Mouse (Mus musculus) limb, embryonic 13.5 days (tissue): ENCODE data around the gene Exoc1. TPM values are rescaled to one million over a fixed set of nuclear protein-coding genes. Genes with fewer than 3 reads are reported as not detected.

Experiments
- ATAC-seq: fragments of 200-750 bp; cut with Nextera tagmentation; 2 replicates; pipeline ENCODE4 v1.8.0; 2017; ENCODE audit warnings: low read depth, moderate number of reproducible peaks, moderate TSS enrichment; ENCODE audit not compliant: low FRiP score
- H3K27ac ChIP-seq: fragments of 300-500 bp; sonication (generic); 2 replicates; pipeline ENCODE4 v1.5.1; 2015; ENCODE audit warnings: inconsistent platforms, mild to moderate bottlenecking, moderate library complexity
- H3K27me3 ChIP-seq: fragments of 300-500 bp; sonication (generic); 2 replicates; pipeline ENCODE4 v1.6.1; 2015; ENCODE audit warnings: mild to moderate bottlenecking, inconsistent platforms
- H3K36me3 ChIP-seq: fragments of 300-500 bp; sonication (generic); 2 replicates; pipeline ENCODE4 v1.6.1; 2015; ENCODE audit warnings: inconsistent platforms, mild to moderate bottlenecking, moderate library complexity
- H3K4me1 ChIP-seq: fragments of 300-500 bp; sonication (generic); 2 replicates; pipeline ENCODE4 v1.6.1; 2015; ENCODE audit warnings: inconsistent platforms
- H3K4me2 ChIP-seq: fragments of 300-500 bp; sonication (generic); replicated peaks from 2 replicates; pipeline ENCODE4 v1.6.1; 2015; ENCODE audit warnings: inconsistent platforms, mild to moderate bottlenecking, moderate library complexity
- H3K4me3 ChIP-seq: fragments of 300-500 bp; sonication (generic); 2 replicates; pipeline ENCODE4 v1.5.1; 2015; ENCODE audit warnings: moderate library complexity, mild to moderate bottlenecking, inconsistent platforms
- H3K9ac ChIP-seq: fragments of 300-500 bp; sonication (generic); 2 replicates; pipeline ENCODE4 v1.6.1; 2015; ENCODE audit warnings: mild to moderate bottlenecking, inconsistent platforms
- H3K9me3 ChIP-seq: fragments of 300-500 bp; sonication (generic); 2 replicates; pipeline ENCODE4 v1.6.1; 2016; ENCODE audit warnings: inconsistent platforms
- WGBS: fragments of 180-500 bp; shearing (Covaris S2); methylation state at CpG from one replicate; pipeline ENCODE4 v1.1.7; 2015; 5-methylcytosine and 5-hydroxymethylcytosine counted together
- polyA plus RNA-seq: library from polyadenylated mRNA; unstranded; fragments of >200 nt; fragmentation: Nextera tagmentation; extraction: Ambion mirVana; gene quantifications from 2 replicates; pipeline ENCODE4 v1.2.1, GENCODE M21; 2015

Gene Exoc1
- polyA plus RNA-seq, 1 experiment from 2014 or later: 36.4 TPM

DNA sequence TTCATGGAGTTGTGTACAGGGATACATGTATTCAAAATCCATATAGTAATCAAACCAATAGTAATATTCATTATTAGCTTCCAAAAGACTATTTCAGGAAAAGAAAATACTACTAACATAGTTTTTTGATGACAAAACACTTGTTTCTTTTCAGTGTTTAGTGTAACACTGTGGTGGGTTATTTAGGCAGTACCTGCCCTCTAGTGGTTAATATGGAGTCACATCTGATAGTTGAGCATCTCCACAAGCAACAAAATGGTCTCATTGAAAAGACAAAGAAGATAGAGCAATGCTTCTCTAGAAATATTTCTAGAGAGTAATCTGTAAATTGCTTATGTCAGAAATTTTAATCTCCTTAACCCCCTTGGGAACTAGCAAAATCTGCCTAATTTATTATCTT is 11.7 kb downstream of the Exoc1 start:
- Histone ChIP-seq H3K4me3 (no peak overlapping the region), H3K36me3 (peaks cover 66% of the 10 kb centered on the region), H3K27me3 (no peaks in the 10 kb centered on the region)

DNA sequence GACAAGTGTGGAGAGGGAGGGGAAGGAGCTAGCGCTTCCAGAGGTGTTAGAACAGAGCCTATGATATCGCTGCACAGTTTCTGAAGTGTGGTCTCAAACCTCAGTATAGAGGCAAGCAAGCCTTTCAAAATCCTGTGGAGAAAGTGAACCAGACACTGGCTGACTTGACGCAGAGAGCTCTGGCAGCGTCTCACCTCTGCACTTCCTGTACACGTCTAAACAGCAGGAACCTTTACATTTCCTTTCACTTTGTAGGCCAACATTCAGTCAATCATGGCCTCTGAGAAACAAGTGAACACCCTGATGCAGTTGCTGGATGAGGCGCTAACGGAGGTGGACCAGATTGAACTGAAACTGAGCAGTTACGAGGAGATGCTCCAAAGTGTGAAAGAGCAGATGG is 14.1 kb downstream of the Exoc1 start:
- Histone ChIP-seq H3K4me2 (no peak overlapping the region), H3K27ac (no peak overlapping the region), H3K4me1 (no peaks in the 10 kb centered on the region), H3K27me3 (no peaks in the 10 kb centered on the region), H3K9ac (no peak overlapping the region), H3K9me3 (no peaks in the 10 kb centered on the region), H3K36me3 (peaks cover 50% of the 10 kb centered on the region), H3K4me3 (no peak overlapping the region)
- no peak for ATAC-seq
- WGBS: 94% methylated on average over 8 of the region's 8 CpGs

More for the DNA sequence above, 11.7 kb downstream of the Exoc1 start:
- Histone ChIP-seq H3K4me2 (no peak overlapping the region), H3K27ac (no peak overlapping the region), H3K9me3 (no peaks in the 10 kb centered on the region), H3K4me1 (no peaks in the 10 kb centered on the region), H3K9ac (no peak overlapping the region)
- ATAC-seq: no peak

DNA sequence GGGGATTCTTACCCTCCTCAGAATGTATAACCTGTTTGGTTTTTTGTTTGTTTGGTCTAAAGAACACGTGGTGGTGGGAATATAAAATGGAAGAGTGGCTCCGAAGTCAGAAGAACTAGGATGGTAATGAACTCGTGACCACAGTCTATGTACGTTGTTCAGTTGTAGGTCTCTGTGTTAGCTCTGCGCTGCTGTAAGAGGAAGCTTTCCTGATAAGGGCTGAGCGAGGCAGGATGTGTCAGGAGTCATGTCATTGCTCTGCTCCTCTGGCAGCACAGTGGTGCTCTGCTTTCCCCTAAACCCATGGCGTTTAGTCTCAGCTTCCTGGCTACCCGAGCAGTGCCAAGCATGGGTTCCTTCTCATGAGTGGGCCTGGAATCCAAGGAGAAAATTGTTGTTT is 21.3 kb downstream of the Exoc1 start:
- no peak overlapping the region for H3K4me3 ChIP-seq
- H3K4me2 ChIP-seq: no peak overlapping the region
- H3K27ac ChIP-seq: no peak overlapping the region
- ATAC-seq: no peak
- H3K9me3 ChIP-seq: no peaks in the 10 kb centered on the region
- no peak overlapping the region for H3K9ac ChIP-seq
- H3K36me3 ChIP-seq: peaks cover 27% of the 10 kb centered on the region
- H3K4me1 ChIP-seq: no peaks in the 10 kb centered on the region
- 93% methylated on average over 8 of the region's 8 CpGs for WGBS
- H3K27me3 ChIP-seq: no peaks in the 10 kb centered on the region

DNA sequence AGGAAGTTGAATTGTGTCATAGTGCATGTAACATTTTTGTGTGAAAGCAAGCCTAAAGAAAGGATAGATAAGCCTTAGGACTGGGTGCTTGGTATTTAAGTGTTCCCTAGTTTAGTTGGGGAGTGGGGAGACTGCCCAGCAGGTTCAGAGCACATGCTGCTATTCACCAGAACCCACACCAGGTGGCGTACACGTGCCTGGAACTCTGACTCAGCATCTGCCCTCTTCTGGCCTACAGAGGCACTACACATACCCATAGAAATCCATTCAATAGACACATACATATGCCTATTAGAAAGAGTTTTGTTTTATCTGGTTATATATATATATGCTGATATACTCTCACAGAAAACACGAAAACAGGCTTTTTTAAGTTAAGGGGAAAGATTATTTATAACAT is 36.2 kb downstream of the Exoc1 start:
- H3K9ac ChIP-seq: no peak overlapping the region
- no peaks in the 10 kb centered on the region for H3K4me1 ChIP-seq
- WGBS: 38% methylated on average over 3 of the region's 3 CpGs
- no peak for ATAC-seq
- H3K27me3 ChIP-seq: no peaks in the 10 kb centered on the region
- H3K27ac ChIP-seq: no peak overlapping the region
- no peak overlapping the region for H3K4me2 ChIP-seq
- H3K9me3 ChIP-seq: no peaks in the 10 kb centered on the region
- H3K4me3 ChIP-seq: no peak overlapping the region
- peaks cover 73% of the 10 kb centered on the region for H3K36me3 ChIP-seq

DNA sequence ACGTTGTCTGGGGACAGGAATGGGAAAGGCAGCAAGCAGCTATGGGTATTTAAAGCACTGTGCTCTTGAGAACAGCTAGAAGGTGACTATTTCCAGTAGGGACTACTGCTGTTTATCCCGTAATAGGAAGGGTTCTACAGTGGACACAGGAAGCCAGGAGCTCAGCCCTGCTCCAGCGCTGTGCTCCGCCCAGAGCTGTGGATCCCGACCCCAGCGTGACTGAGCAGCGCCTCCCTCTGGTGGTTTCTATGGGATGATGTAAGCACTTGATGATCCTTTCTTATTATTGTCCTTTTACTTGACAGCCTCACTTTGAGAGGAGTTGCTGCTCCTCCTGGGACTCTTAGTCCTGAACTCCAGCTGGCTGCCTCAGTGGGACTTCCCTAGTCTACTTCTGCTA is 45.1 kb downstream of the Exoc1 start:
- Histone ChIP-seq H3K27me3 (no peaks in the 10 kb centered on the region), H3K4me2 (no peak overlapping the region), H3K4me3 (no peak overlapping the region), H3K4me1 (no peaks in the 10 kb centered on the region), H3K27ac (no peak overlapping the region), H3K36me3 (peaks cover 24% of the 10 kb centered on the region), H3K9me3 (no peaks in the 10 kb centered on the region), H3K9ac (no peak overlapping the region)
- 79% methylated on average over 7 of the region's 7 CpGs for WGBS
- ATAC-seq: no peak

DNA sequence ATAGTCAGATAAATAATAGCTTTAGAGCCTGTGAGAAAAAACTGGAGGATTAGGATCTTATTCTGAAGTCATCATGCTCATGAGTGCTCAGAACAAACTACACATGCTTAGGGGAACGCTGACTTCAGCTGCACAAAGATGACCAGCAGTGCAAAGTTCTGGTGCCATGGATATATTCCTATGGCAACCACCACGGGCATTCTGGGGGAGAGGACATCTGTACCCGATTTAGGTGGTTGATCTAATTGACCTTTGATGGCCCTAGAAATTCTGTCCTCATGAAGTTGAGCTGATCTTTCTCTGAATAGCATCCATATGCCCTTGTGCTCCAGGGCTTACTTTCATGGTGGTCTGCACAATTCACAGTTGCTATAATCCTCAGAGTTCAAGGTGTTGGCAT is 47.9 kb downstream of the Exoc1 start:
- Histone ChIP-seq H3K9ac (no peak overlapping the region), H3K4me2 (no peak overlapping the region), H3K9me3 (no peaks in the 10 kb centered on the region), H3K4me3 (no peak overlapping the region), H3K27ac (no peak overlapping the region), H3K36me3 (no peaks in the 10 kb centered on the region), H3K4me1 (no peaks in the 10 kb centered on the region), H3K27me3 (no peaks in the 10 kb centered on the region)
- 30% methylated on average over 3 of the region's 3 CpGs for WGBS
- no peak for ATAC-seq

DNA sequence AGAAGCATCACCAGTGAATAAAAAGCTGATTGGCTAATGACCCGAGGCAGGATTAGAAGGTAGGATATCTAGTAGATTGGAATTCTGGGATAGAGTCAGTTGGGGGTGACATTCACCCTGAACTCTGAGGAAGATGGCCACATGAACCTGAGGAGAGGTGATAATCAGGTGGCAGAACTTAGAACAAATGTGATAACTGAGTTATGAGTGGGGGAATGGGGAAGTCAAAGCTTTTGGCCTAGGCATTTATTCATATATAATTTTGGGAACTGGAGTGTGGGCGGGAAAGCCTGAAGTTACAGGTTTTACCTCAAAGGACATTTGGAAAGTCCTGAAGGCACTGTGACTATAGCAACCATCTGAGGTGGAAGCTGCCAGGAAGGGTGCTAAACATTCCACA is 56.3 kb downstream of the Exoc1 start:
- Histone ChIP-seq H3K9ac (no peak overlapping the region), H3K9me3 (no peaks in the 10 kb centered on the region), H3K27ac (no peak overlapping the region), H3K4me2 (no peak overlapping the region), H3K36me3 (no peaks in the 10 kb centered on the region), H3K27me3 (no peaks in the 10 kb centered on the region), H3K4me3 (no peak overlapping the region), H3K4me1 (peaks cover 11% of the 10 kb centered on the region)
- no peak for ATAC-seq
- 80% methylated on average over 2 of the region's 2 CpGs for WGBS

DNA sequence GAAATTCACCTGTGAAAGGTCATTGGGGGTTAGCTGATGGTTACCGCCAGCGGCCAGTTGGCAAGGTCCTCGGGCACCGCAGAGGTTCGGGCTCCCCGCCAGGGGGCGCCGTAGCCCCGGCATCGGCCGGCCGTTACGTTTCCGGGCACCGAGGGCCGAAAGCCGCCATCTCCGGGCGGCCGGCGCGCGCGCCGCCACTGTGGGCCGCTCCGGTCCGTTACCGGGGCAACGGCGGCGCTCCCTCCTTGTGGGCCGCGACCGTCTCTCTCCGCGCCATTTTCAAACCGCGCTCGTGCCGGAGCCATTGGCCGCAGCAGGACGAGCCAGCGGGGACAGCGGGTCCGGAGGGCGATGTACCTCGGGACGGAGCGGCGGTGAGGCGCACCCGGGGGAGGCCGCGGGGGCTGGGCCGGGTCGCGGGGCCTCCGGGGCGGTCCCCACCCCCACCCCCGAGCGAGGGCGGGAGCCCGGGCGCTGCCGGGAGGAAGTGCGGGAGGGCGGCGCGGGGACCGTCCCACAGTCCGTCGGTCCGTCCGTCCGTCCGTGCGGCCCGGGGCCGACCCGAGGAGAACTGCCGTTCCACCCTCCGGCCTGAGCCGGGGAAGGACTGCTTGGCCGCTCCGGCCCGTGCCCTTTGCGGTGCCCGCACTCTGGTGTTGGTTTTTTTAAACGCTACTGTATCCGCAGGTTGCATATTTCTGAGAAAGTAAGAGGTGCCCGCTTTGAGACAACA is 59.6 kb downstream of the Exoc1 start, which contains the start of gene Cep135:
TSS of gene Cep135 (plus strand) at position 148 of the 733 bp plus-strand sequence.
- WGBS: under 1% methylated on average over 88 of the region's 92 CpGs
- Histone ChIP-seq H3K27me3 (no peaks in the 10 kb centered on the region), H3K4me3 (peak within 1 kb of the TSS; percentile 89), H3K9ac (peak within 1 kb of the TSS; percentile 86), H3K9me3 (no peaks in the 10 kb centered on the region), H3K36me3 (peaks cover 18% of the 10 kb centered on the region), H3K27ac (peak within 1 kb of the TSS; percentile 73), H3K4me1 (peaks cover 12% of the 10 kb centered on the region), H3K4me2 (peak within 1 kb of the TSS; percentile 73)
- ATAC-seq: peak; percentile 98

DNA sequence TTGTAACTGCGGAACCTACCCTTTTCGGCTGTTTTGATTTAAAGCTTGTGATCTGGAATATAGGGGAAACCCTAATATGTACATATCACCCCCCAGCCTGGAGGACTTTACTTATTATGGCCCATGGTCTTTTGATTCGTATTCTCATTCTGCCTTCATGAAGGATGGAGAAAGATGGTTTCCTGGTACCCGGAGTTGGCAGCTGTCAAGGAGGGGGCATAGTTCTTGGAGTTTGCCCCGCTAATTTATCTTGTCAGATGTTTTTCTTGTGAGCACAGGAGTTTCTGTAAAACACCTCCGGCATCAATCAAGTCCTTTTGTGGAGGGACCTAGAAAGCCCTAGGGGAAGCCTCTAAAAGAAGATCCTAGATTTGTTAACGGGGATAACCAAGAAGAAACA is 60.2 kb downstream of the Exoc1 start:
- 9% methylated on average over 7 of the region's 7 CpGs for WGBS
- H3K4me3 ChIP-seq: peak overlapping the region; percentile 89
- peak overlapping the region; percentile 86 for H3K9ac ChIP-seq
- H3K27ac ChIP-seq: no peak overlapping the region
- H3K27me3 ChIP-seq: no peaks in the 10 kb centered on the region
- H3K4me1 ChIP-seq: peaks cover 12% of the 10 kb centered on the region
- no peaks in the 10 kb centered on the region for H3K9me3 ChIP-seq
- no peak for ATAC-seq
- peak overlapping the region; percentile 73 for H3K4me2 ChIP-seq
- peaks cover 24% of the 10 kb centered on the region for H3K36me3 ChIP-seq

DNA sequence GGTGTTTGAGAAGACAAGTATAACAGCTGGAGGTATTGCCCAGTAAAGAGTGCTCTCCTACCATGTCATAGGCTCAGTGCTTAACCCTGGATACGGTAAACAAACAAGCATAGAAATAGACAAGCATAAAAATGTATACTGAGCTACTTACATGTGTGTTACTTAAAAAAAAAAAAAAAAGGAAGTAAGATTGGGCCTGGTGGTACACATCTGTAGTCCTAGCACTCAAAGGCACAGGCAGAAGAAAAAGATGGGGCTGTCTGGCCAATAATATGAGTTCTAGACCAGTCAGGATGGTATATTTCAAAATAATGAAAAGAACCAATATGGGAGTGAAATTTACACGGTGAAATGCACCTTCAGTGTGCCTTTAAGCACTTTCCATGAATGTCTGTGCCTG is 60.9 kb downstream of the Exoc1 start:
- WGBS: 95% methylated on average over 2 of the region's 2 CpGs

DNA sequence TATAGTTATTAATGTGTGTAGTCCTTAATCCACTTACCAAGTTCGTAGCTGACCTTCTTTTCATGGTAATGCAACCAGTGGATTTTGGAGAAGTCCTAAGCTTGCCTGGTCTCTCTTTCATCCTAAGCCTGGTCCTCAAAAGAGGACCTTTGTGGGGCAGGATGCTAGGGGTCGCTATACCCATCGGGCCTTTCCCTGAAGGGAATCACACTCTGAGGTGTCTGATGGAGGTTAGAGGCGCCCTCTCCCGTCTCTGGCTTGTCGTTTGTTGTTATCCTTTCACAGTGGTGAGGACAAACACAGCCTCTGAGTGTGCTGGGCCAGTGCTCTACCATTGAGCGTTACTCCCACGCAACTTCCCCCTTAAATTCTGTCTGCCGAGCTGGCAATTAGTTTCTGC is 62.8 kb downstream of the Exoc1 start:
- H3K27me3 ChIP-seq: no peaks in the 10 kb centered on the region
- WGBS: 54% methylated on average over 9 of the region's 9 CpGs
- H3K27ac ChIP-seq: no peak overlapping the region
- no peak overlapping the region for H3K9ac ChIP-seq
- peaks cover 12% of the 10 kb centered on the region for H3K4me1 ChIP-seq
- no peaks in the 10 kb centered on the region for H3K9me3 ChIP-seq
- no peak overlapping the region for H3K4me3 ChIP-seq
- no peak for ATAC-seq
- peaks cover 49% of the 10 kb centered on the region for H3K36me3 ChIP-seq
- no peak overlapping the region for H3K4me2 ChIP-seq

More for the DNA sequence above, 60.9 kb downstream of the Exoc1 start:
- ATAC-seq: no peak
- no peaks in the 10 kb centered on the region for H3K27me3 ChIP-seq
- H3K4me2 ChIP-seq: no peak overlapping the region; the same call in 1 of the 2 replicates
- peaks cover 30% of the 10 kb centered on the region for H3K36me3 ChIP-seq
- H3K9ac ChIP-seq: no peak overlapping the region
- H3K9me3 ChIP-seq: no peaks in the 10 kb centered on the region
- H3K4me3 ChIP-seq: no peak overlapping the region
- H3K4me1 ChIP-seq: peaks cover 12% of the 10 kb centered on the region
- no peak overlapping the region for H3K27ac ChIP-seq

DNA sequence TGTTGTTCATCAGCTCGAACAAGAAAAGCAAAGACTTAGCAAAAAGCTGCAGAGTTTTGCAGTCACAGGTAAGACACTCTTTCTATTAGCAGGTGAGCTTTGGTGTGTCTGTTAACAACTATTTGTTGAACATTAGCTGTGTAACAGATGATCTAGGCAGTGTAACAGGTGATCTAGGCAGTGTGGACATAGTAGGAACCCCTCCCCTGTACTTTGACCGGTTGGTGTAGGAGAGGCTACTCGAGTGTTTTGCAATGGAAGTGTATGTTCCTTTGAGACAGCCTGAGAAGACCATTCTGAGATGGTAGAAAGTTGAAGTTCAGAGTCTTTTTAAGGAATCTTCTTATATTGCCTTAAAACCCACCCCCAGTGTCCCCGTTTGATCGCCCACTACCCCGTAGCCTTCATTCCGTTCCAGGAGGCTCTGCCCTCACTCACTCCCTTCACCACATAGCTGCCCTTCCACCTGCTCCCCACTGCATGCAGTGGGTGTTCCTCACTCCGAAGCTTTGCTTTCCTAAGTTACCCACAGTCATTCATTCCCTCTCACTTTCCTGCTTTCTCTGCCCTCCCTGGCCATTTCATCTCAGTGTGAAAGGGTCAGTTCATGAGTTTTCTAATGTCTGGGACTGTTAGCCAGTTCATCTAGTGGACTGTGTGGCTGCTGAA is 80.7 kb downstream of the Exoc1 start:
- Histone ChIP-seq H3K4me1 (no peaks in the 10 kb centered on the region), H3K9me3 (no peaks in the 10 kb centered on the region), H3K27ac (no peak overlapping the region), H3K27me3 (no peaks in the 10 kb centered on the region), H3K4me3 (no peak overlapping the region), H3K9ac (no peak overlapping the region), H3K4me2 (no peak overlapping the region), H3K36me3 (peaks cover 77% of the 10 kb centered on the region)
- no peak for ATAC-seq
- WGBS: 93% methylated on average over 8 of the region's 8 CpGs
